Mouse (Mus musculus) stomach, embryonic 16.5 days (tissue): ENCODE measurements at regions not wholly inside any gene's neighbourhood (a gene's known extent, or its start where the extent isn't known, plus 50 kb on each side); places are given as distances from the start of the nearest gene placed in this dataset.

Experiments used
- ATAC-seq: fragments of 200-750 bp; cut with Nextera tagmentation; 2 replicates; pipeline ENCODE4 v1.8.0; 2017; ENCODE audit warnings: moderate number of reproducible peaks, moderate TSS enrichment; ENCODE audit not compliant: insufficient read depth, low FRiP score
- H3K27ac ChIP-seq: fragments of 300-500 bp; sonication (generic); 2 replicates; pipeline ENCODE4 v1.5.1; 2014; ENCODE audit warnings: low read length
- H3K27me3 ChIP-seq: fragments of 300-500 bp; sonication (generic); 2 replicates; pipeline ENCODE4 v1.6.1; 2014; ENCODE audit warnings: low read length, control low read depth, mixed read lengths; ENCODE audit not compliant: control insufficient read depth, insufficient read depth
- H3K36me3 ChIP-seq: fragments of 300-500 bp; sonication (generic); 2 replicates; pipeline ENCODE4 v1.6.1; 2014; ENCODE audit warnings: low read length; ENCODE audit not compliant: control insufficient read depth, insufficient read depth
- H3K4me1 ChIP-seq: fragments of 300-500 bp; sonication (generic); 2 replicates; pipeline ENCODE4 v1.6.1; 2014; ENCODE audit warnings: low read length, control low read depth, mixed read lengths; ENCODE audit not compliant: control insufficient read depth, insufficient read depth
- H3K4me2 ChIP-seq: fragments of 300-500 bp; sonication (generic); 2 replicates; pipeline ENCODE4 v1.6.1; 2014; ENCODE audit warnings: low read depth, low read length, mixed read lengths
- H3K4me3 ChIP-seq: fragments of 300-500 bp; sonication (generic); replicated peaks from 2 replicates; pipeline ENCODE4 v1.5.1; 2014; ENCODE audit warnings: mild to moderate bottlenecking, low read length
- H3K9ac ChIP-seq: fragments of 300-500 bp; sonication (generic); 2 replicates; pipeline ENCODE4 v1.6.1; 2014; ENCODE audit warnings: low read length
- H3K9me3 ChIP-seq: fragments of 300-500 bp; sonication (generic); replicated peaks from 2 replicates; pipeline ENCODE4 v1.6.1; 2016; ENCODE audit warnings: low read length, control low read depth; ENCODE audit not compliant: control insufficient read depth
- WGBS: fragments of 180-500 bp; shearing (Covaris S2); extraction: QIAGEN DNeasy Blood & Tissue Kit; methylation state at CpG from one replicate; pipeline ENCODE4 v1.1.7; 2014; 5-methylcytosine and 5-hydroxymethylcytosine counted together

DNA sequence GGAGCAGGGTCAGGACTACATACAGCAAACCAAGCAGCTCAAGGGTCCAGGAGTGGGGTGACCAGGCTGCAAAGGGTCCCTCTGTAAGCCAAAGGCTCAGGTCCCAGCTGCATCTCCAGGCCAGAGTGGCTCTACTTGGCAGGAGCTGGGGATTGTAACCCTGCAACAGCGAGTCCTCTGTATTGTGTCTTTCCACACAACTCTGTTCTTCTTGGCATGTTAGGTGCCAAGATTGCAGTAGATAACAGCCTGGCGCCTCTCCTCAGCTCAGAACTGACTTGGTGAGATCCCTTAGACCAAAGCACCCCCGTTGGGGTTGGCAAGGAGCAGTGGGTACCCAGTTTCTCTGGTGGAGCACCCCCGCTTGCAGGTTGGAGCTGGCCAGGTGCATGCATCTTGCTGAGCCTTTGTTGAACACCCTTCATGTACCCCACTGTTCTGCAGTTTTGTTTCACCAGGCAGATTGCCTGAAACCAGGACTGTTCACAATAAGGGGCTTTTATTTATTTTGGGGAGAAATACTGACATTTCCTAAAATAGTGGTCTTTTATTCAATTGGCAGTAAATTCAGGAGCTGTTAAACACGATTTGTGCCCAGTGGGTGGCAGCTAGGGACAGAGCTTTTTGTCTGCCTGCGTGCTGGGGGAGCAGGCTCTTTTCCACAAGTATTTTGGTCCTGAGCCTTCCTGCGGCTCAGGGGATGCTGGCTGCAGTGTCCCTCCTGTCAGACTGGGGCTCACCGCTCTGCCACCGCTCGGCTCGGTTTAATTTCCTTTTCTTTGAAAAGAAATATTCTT lies 385.3 kb upstream of the Kcnab2 start:
- no peak overlapping the region for H3K4me3 ChIP-seq
- no peak overlapping the region for H3K9ac ChIP-seq
- H3K4me2 ChIP-seq: no peak overlapping the region
- WGBS: 57% methylated on average over 11 of the region's 11 CpGs
- H3K36me3 ChIP-seq: no peaks in the 10 kb centered on the region
- H3K4me1 ChIP-seq: no peaks in the 10 kb centered on the region
- no peak for ATAC-seq
- H3K27ac ChIP-seq: no peak overlapping the region
- no peaks in the 10 kb centered on the region for H3K9me3 ChIP-seq
- no peaks in the 10 kb centered on the region for H3K27me3 ChIP-seq

DNA sequence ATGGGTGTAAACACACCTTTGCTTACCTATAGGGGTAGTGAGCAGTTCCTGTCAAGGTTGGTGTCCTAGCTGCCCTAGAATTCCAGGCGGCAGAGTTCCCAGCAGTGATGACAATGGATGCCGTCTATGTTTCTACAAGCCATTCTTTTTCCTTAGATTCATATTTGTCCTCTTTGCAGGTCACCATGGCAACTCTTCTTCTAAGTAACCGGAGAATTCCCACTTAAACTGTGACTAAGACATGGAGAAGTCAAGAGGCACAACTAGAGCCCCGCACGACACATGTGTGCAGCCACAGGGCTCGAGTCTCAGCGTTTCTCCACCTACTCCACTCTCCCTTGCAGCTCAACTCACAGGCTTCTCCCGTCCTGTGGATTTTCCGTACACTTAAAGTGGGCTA lies 381.5 kb upstream of the Kcnab2 start:
- no peak overlapping the region for H3K4me2 ChIP-seq
- H3K4me1 ChIP-seq: no peaks in the 10 kb centered on the region

DNA sequence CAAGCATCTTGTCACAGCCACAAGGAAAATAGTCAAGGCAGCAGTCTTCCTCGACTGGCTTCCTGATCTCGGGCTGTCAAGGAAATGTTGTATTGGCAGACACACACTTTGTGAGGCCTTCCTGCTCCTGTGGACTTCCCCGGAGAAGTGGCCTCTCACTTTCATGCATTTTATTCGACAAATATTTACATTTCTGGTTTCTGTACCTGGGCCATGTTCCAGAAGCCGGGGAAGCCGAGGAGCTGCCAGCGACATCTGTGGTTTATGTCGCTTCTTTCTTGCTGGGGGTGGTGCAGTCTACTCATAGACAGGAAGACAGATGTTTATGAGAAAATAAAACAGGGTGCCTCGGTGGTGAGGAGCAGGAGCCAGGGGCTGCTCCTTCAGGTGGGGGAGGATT lies 372.5 kb upstream of the Kcnab2 start:
- peaks cover 21% of the 10 kb centered on the region for H3K4me1 ChIP-seq
- no peak overlapping the region for H3K4me3 ChIP-seq
- no peak overlapping the region for H3K4me2 ChIP-seq
- peak; percentile 31; the same call in 1 of the 2 replicates for ATAC-seq
- no peak overlapping the region; the same call in 1 of the 2 replicates for H3K27ac ChIP-seq
- H3K9me3 ChIP-seq: no peaks in the 10 kb centered on the region
- no peaks in the 10 kb centered on the region for H3K27me3 ChIP-seq
- WGBS: 19% methylated on average over 9 of the region's 9 CpGs
- no peaks in the 10 kb centered on the region for H3K36me3 ChIP-seq
- H3K9ac ChIP-seq: no peak overlapping the region

More for the DNA sequence above, 381.5 kb upstream of the Kcnab2 start:
- no peak overlapping the region for H3K4me3 ChIP-seq
- H3K27ac ChIP-seq: no peak overlapping the region
- no peaks in the 10 kb centered on the region for H3K36me3 ChIP-seq
- WGBS: 60% methylated on average over 9 of the region's 9 CpGs
- no peaks in the 10 kb centered on the region for H3K27me3 ChIP-seq
- no peak for ATAC-seq
- H3K9me3 ChIP-seq: no peaks in the 10 kb centered on the region
- H3K9ac ChIP-seq: no peak overlapping the region

DNA sequence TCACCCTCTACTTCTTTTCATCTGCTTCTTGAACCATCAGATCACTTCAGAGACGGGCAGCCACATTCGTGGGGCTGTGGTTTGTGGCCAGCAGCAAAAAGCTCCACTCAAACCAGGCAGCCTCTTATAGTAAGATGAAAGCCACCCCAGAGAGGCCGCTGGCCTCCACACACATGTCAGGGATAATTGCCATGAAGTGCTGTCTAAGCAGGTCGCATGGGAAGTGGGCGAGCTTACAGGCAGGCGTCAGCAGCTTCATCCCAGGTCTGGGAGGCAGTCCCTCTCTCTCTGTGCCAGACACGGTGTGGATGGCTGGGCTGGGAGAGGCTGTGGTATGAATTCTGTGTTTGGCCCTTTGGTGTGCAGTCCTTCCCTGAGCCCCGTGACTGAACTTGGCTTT lies 358.4 kb upstream of the Kcnab2 start:
- ATAC-seq: no peak
- Histone ChIP-seq H3K4me2 (no peak overlapping the region), H3K27ac (no peak overlapping the region), H3K9me3 (no peaks in the 10 kb centered on the region), H3K4me3 (no peak overlapping the region), H3K27me3 (no peaks in the 10 kb centered on the region), H3K9ac (no peak overlapping the region), H3K36me3 (no peaks in the 10 kb centered on the region), H3K4me1 (peaks cover 10% of the 10 kb centered on the region; the same call in 1 of the 2 replicates)
- WGBS: 73% methylated on average over 8 of the region's 8 CpGs

DNA sequence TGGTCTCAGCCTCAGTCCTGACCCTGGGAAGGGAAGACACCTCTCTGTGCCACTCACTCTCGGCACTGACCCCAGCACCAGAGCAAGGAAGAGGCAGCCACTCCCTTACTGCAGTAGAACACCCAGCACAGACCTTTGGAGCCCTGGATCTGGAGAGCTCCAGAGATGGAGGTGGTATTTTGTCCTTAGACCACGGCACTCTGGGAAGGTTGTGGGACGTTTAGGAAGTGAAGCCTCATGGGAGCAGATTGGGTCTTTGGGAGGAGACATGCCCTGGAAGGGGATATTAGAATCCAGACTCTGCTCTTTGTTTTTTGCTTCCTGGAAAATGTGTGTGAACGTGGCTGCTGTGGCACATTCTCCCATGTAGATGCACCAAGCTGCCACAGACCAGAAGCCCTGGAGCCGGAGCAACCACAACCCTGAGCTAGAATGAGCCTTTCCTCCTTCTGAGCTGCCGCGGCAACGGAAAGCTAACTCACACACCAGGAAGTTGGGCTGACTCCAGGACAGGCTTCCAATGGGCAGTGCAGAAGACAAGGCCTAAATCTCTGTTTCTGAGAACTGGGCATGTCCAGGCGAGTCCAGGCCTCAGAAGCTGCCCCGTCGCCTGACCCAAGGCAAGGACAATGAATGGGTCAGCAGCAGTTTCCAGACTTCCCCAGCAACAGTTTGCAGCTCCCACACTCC lies 356.9 kb upstream of the Kcnab2 start:
- 69% methylated on average over 11 of the region's 11 CpGs for WGBS
- H3K27ac ChIP-seq: no peak overlapping the region
- no peak for ATAC-seq

DNA sequence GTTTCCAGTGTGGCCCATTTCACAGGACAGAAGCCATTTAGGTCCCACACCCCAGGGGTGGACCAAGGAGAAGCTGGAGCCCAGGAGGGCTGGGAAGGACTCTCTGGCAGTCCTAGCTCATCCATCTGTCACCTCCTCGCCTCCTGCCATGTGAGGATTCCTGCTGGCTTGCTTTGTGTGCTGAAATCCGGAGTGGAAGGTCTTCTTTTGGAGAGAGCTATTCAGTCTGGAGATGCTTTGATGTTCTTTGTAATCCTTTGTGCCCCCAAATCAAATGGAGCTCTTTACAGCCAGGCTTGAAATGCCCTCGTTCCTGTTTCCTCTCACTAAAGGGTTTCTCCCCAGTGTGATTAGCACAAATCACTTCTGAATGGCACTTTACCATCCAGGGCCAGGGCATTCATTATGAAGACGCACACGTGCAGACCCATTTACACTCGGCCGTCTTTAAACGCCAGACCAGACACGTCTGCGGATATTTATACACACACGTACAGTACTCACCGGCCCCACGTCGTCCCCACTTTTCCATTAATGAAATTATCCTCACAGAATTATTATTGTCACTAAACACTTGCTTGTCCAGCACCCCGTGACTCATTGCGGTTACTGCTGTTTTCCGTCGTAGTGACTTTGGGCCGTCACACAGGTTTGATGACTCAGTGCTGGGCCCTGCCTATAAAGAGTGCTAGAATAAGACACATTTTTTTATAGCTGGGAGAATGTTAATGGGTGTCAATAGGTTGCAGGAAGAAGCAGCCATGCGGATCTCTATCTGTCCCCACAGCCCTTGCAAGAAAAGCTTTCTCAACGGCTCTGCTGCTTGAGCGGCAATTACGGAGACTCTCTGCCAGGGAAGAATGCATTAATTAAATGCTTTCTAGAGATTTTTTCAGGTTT lies 356.0 kb upstream of the Kcnab2 start:
- no peak for ATAC-seq
- no peak overlapping the region for H3K4me2 ChIP-seq
- 45% methylated on average over 23 of the region's 23 CpGs for WGBS
- no peaks in the 10 kb centered on the region for H3K36me3 ChIP-seq
- peak overlapping the region; percentile 36; the same call in 1 of the 2 replicates for H3K27ac ChIP-seq
- no peak overlapping the region for H3K9ac ChIP-seq
- peaks cover 7% of the 10 kb centered on the region; the same call in 1 of the 2 replicates for H3K9me3 ChIP-seq
- H3K4me1 ChIP-seq: peaks cover 10% of the 10 kb centered on the region; the same call in 1 of the 2 replicates
- no peak overlapping the region for H3K4me3 ChIP-seq
- H3K27me3 ChIP-seq: no peaks in the 10 kb centered on the region

More for the DNA sequence above, 356.9 kb upstream of the Kcnab2 start:
- Histone ChIP-seq H3K9me3 (peaks cover 2% of the 10 kb centered on the region; the same call in 1 of the 2 replicates), H3K27me3 (no peaks in the 10 kb centered on the region), H3K4me2 (no peak overlapping the region), H3K36me3 (no peaks in the 10 kb centered on the region), H3K4me1 (peaks cover 10% of the 10 kb centered on the region; the same call in 1 of the 2 replicates), H3K9ac (no peak overlapping the region), H3K4me3 (no peak overlapping the region)

DNA sequence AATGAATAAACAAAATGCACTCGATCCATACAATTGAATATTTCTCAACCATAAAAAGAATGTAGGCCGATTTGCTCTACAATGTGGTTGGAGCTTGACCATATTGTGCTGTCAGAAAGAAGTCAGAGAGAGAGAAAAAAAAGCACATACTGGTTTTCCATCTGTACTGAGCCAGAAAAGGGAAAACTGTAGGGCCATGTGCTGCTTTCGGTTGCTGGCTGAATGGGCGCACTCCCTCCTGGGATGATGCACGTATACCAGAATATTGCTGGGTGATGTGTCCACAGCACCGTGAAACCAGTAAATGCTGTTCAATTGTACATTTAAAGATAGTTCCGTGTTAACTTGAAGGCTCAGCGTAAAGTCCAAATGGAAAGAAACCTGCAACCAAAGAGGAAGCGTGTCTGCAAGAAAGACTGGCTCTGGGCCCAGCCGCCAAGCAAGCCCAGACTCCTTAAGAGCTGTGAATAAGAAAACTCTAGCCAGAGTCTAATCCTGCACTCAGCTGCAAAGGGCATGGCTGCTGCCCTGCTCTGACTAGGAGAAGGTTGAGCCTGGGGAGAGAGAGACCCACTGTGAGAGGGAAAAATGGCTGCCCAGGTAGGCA lies 355.2 kb upstream of the Kcnab2 start:
- Histone ChIP-seq H3K4me1 (peaks cover 10% of the 10 kb centered on the region; the same call in 1 of the 2 replicates), H3K4me3 (no peak overlapping the region), H3K27me3 (no peaks in the 10 kb centered on the region), H3K9me3 (peaks cover 13% of the 10 kb centered on the region; the same call in 1 of the 2 replicates), H3K4me2 (no peak overlapping the region), H3K36me3 (no peaks in the 10 kb centered on the region), H3K9ac (no peak overlapping the region), H3K27ac (peak overlapping the region; percentile 36; the same call in 1 of the 2 replicates)
- no peak for ATAC-seq
- WGBS: 76% methylated on average over 10 of the region's 10 CpGs

DNA sequence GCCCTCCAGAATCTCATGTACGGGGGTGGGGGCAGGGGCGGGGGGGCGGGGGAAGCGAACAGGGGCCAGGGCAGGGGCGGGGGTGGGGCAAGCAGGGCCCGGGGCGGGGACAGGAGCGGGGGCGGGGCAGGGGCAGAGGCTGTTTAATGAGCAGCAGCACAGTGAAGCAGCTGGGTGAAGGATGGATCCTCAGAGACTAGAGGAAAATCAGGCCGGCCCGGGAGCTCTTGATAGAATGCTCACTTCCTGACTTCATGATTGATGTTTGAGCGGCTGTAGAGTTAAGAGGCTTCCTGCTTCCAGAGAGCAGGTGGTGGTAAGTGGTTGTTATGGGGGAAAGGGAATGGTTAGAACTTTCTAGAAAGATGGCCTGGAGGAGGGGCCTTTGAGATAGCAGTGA lies 347.5 kb upstream of the Kcnab2 start:
- no peak for ATAC-seq
- Histone ChIP-seq H3K9ac (no peak overlapping the region), H3K4me3 (no peak overlapping the region), H3K4me2 (no peak overlapping the region), H3K9me3 (peaks cover 21% of the 10 kb centered on the region; the same call in 1 of the 2 replicates), H3K27me3 (no peaks in the 10 kb centered on the region), H3K36me3 (no peaks in the 10 kb centered on the region), H3K27ac (no peak overlapping the region), H3K4me1 (no peaks in the 10 kb centered on the region)
- WGBS: 25% methylated on average over 10 of the region's 12 CpGs
